Mouse (Mus musculus) spleen, postnatal 14 days (tissue): ENCODE measurements at regions not wholly inside any gene's neighbourhood (a gene's known extent, or its start where the extent isn't known, plus 50 kb on each side); places are given as distances from the start of the nearest gene placed in this dataset.

Experiments used
- DNase-seq, 2 experiments: peaks; one replicate each; pipeline ENCODE4 v3.0.0; 2021 to 2022; ENCODE audit warnings: low spot score in 2 of 2

GRCm38 (mm10) chr12:79967491-79968255 lies 145.1 kb downstream of the Zfp36l1 start:
- DNase-seq, result no peak

- DNase-seq, result no peak
Observed at GRCm38 (mm10) chr12:79966621-79967490, 146.0 kb downstream of the Zfp36l1 start.

GRCm38 (mm10) chr12:79966289-79966615 lies 146.6 kb downstream of the Zfp36l1 start:
- DNase-seq, result no peak

- DNase-seq, result no peak
Observed at GRCm38 (mm10) chr12:79965471-79966288, 147.1 kb downstream of the Zfp36l1 start.

GRCm38 (mm10) chr12:79963443-79964025 lies 149.3 kb downstream of the Zfp36l1 start:
- no peak for DNase-seq

GRCm38 (mm10) chr12:79962649-79963236 lies 150.1 kb downstream of the Zfp36l1 start:
- no peak for DNase-seq

- no peak for DNase-seq
Observed at GRCm38 (mm10) chr12:79961881-79962280, 150.9 kb downstream of the Zfp36l1 start.

GRCm38 (mm10) chr12:79961076-79961475 lies 151.7 kb downstream of the Zfp36l1 start:
- DNase-seq, result no peak

- DNase-seq, result no peak
Observed at GRCm38 (mm10) chr12:79960446-79960845, 152.4 kb downstream of the Zfp36l1 start.

GRCm38 (mm10) chr12:79959540-79960305 lies 153.1 kb downstream of the Zfp36l1 start:
- no peak for DNase-seq

GRCm38 (mm10) chr12:79957211-79957610 lies 155.6 kb downstream of the Zfp36l1 start:
- DNase-seq, result no peak

GRCm38 (mm10) chr12:79956351-79956750 lies 156.5 kb downstream of the Zfp36l1 start:
- no peak for DNase-seq

- no peak for DNase-seq
Observed at GRCm38 (mm10) chr12:79955501-79955900, 157.3 kb downstream of the Zfp36l1 start.

- DNase-seq, result no peak
Observed at GRCm38 (mm10) chr12:79950579-79951112, 162.2 kb downstream of the Zfp36l1 start.

GRCm38 (mm10) chr12:79949101-79949824 lies 163.6 kb downstream of the Zfp36l1 start:
- DNase-seq, result no peak

GRCm38 (mm10) chr12:79947574-79947973 lies 165.2 kb downstream of the Zfp36l1 start:
- DNase-seq, result no peak

GRCm38 (mm10) chr12:79946777-79947176 lies 166.0 kb downstream of the Zfp36l1 start:
- DNase-seq, result no peak

- no peak for DNase-seq
Observed at GRCm38 (mm10) chr12:79945899-79946298, 166.9 kb downstream of the Zfp36l1 start.

GRCm38 (mm10) chr12:79944714-79945493 lies 167.9 kb downstream of the Zfp36l1 start:
- no peak for DNase-seq
